Mouse (Mus musculus): ENCODE measurements around the gene Zfp64. TPM values are rescaled to one million over a fixed set of nuclear protein-coding genes. Genes with fewer than 3 reads are reported as not detected.
A peak's percentile ranks its signal among the peaks of the same experiment; 100 is the strongest.

Zfp64 gene
- 7.8 and 8.2 TPM in 2 replicates for polyA plus RNA-seq (2015; fragmentation: Nextera tagmentation; extraction: Ambion mirVana)

- Histone ChIP-seq H3K27me3 (ENCODE audit: control insufficient read depth, insufficient read depth, low read depth, low read length) (no peaks in the 10 kb centered on the region), H3K9ac (ENCODE audit: low read depth, low read length) (peak within 1 kb of the TSS; percentile 75), H3K4me3 (ENCODE audit: low read depth, low read length) (peak within 1 kb of the TSS; percentile 76), H3K4me1 (ENCODE audit: control insufficient read depth, low read depth, low read length) (peaks cover 15% of the 10 kb centered on the region), H3K36me3 (ENCODE audit: control insufficient read depth, insufficient read depth) (no peaks in the 10 kb centered on the region), H3K9me3 (replicated peaks; ENCODE audit: control insufficient read depth, low read length) (no peaks in the 10 kb centered on the region), H3K4me2 (ENCODE audit: low read depth, low read length) (peak within 1 kb of the TSS; percentile 75), H3K27ac (ENCODE audit: low read length) (peak within 1 kb of the TSS; percentile 70)
- WGBS (ENCODE audit: insufficient replicate concordance) = under 1% methylated on average over 52 of the region's 52 CpGs
- ATAC-seq (ENCODE audit: low read depth) = peak; percentile 89
These were observed at the start of gene Zfp64 for GRCm38 (mm10) chr2:168954835-168955716. TSS of gene Zfp64 (minus strand) at chr2:168955587.

GRCm38 (mm10) chr2:168992642-168993420 lies 37.4 kb upstream of the Zfp64 start:
- Histone ChIP-seq H3K36me3 (ENCODE audit: control insufficient read depth, insufficient read depth) (no peaks in the 10 kb centered on the region), H3K9ac (ENCODE audit: low read depth, low read length) (no peak overlapping the region), H3K27ac (ENCODE audit: low read length) (no peak overlapping the region), H3K27me3 (ENCODE audit: control insufficient read depth, insufficient read depth, low read depth, low read length) (no peaks in the 10 kb centered on the region), H3K4me3 (ENCODE audit: low read depth, low read length) (no peak overlapping the region), H3K9me3 (replicated peaks; ENCODE audit: control insufficient read depth, low read length) (no peaks in the 10 kb centered on the region), H3K4me1 (ENCODE audit: control insufficient read depth, low read depth, low read length) (no peaks in the 10 kb centered on the region), H3K4me2 (ENCODE audit: low read depth, low read length) (no peak overlapping the region)
- no peak for ATAC-seq (ENCODE audit: low read depth)
- WGBS (ENCODE audit: insufficient replicate concordance) = 67% methylated on average over 22 of the region's 22 CpGs

- H3K27me3 ChIP-seq (ENCODE audit: control insufficient read depth, insufficient read depth, low read depth, low read length) = no peaks in the 10 kb centered on the region
- no peaks in the 10 kb centered on the region for H3K9me3 ChIP-seq (replicated peaks; ENCODE audit: control insufficient read depth, low read length)
- H3K9ac ChIP-seq (ENCODE audit: low read depth, low read length) = no peak overlapping the region
- no peak overlapping the region for H3K4me2 ChIP-seq (ENCODE audit: low read depth, low read length)
- ATAC-seq (ENCODE audit: low read depth) = no peak
- H3K4me3 ChIP-seq (ENCODE audit: low read depth, low read length) = no peak overlapping the region
- WGBS (ENCODE audit: insufficient replicate concordance) = 75% methylated on average over 4 of the region's 4 CpGs
- H3K36me3 ChIP-seq (ENCODE audit: control insufficient read depth, insufficient read depth) = no peaks in the 10 kb centered on the region
- no peaks in the 10 kb centered on the region for H3K4me1 ChIP-seq (ENCODE audit: control insufficient read depth, low read depth, low read length)
- no peak overlapping the region for H3K27ac ChIP-seq (ENCODE audit: low read length)
These were observed 35.6 kb upstream of the Zfp64 start for GRCm38 (mm10) chr2:168990957-168991356.

GRCm38 (mm10) chr2:168990061-168990753 lies 34.8 kb upstream of the Zfp64 start:
- Histone ChIP-seq H3K27me3 (ENCODE audit: control insufficient read depth, insufficient read depth, low read depth, low read length) (no peaks in the 10 kb centered on the region), H3K9ac (ENCODE audit: low read depth, low read length) (no peak overlapping the region), H3K27ac (ENCODE audit: low read length) (no peak overlapping the region), H3K4me1 (ENCODE audit: control insufficient read depth, low read depth, low read length) (no peaks in the 10 kb centered on the region), H3K9me3 (replicated peaks; ENCODE audit: control insufficient read depth, low read length) (no peaks in the 10 kb centered on the region), H3K4me3 (ENCODE audit: low read depth, low read length) (no peak overlapping the region), H3K4me2 (ENCODE audit: low read depth, low read length) (no peak overlapping the region), H3K36me3 (ENCODE audit: control insufficient read depth, insufficient read depth) (no peaks in the 10 kb centered on the region)
- ATAC-seq (ENCODE audit: low read depth) = no peak
- WGBS (ENCODE audit: insufficient replicate concordance) = 53% methylated on average over 13 of the region's 13 CpGs

GRCm38 (mm10) chr2:168988056-168988455 lies 32.7 kb upstream of the Zfp64 start:
- no peak overlapping the region for H3K4me2 ChIP-seq (ENCODE audit: low read depth, low read length)
- no peak for ATAC-seq (ENCODE audit: low read depth)
- no peaks in the 10 kb centered on the region for H3K36me3 ChIP-seq (ENCODE audit: control insufficient read depth, insufficient read depth)
- H3K9ac ChIP-seq (ENCODE audit: low read depth, low read length) = no peak overlapping the region
- H3K27ac ChIP-seq (ENCODE audit: low read length) = no peak overlapping the region
- no peak overlapping the region for H3K4me3 ChIP-seq (ENCODE audit: low read depth, low read length)
- H3K27me3 ChIP-seq (ENCODE audit: control insufficient read depth, insufficient read depth, low read depth, low read length) = no peaks in the 10 kb centered on the region
- no peaks in the 10 kb centered on the region for H3K4me1 ChIP-seq (ENCODE audit: control insufficient read depth, low read depth, low read length)
- no peaks in the 10 kb centered on the region for H3K9me3 ChIP-seq (replicated peaks; ENCODE audit: control insufficient read depth, low read length)
- WGBS (ENCODE audit: insufficient replicate concordance) = 75% methylated on average over 1 of the region's 1 CpGs

GRCm38 (mm10) chr2:168987421-168987820 lies 32.0 kb upstream of the Zfp64 start:
- no peak overlapping the region for H3K9ac ChIP-seq (ENCODE audit: low read depth, low read length)
- no peaks in the 10 kb centered on the region for H3K9me3 ChIP-seq (replicated peaks; ENCODE audit: control insufficient read depth, low read length)
- no peaks in the 10 kb centered on the region for H3K36me3 ChIP-seq (ENCODE audit: control insufficient read depth, insufficient read depth)
- no peak overlapping the region for H3K27ac ChIP-seq (ENCODE audit: low read length)
- H3K27me3 ChIP-seq (ENCODE audit: control insufficient read depth, insufficient read depth, low read depth, low read length) = no peaks in the 10 kb centered on the region
- WGBS (ENCODE audit: insufficient replicate concordance) = 72% methylated on average over 13 of the region's 13 CpGs
- H3K4me2 ChIP-seq (ENCODE audit: low read depth, low read length) = no peak overlapping the region
- H3K4me1 ChIP-seq (ENCODE audit: control insufficient read depth, low read depth, low read length) = no peaks in the 10 kb centered on the region
- no peak overlapping the region for H3K4me3 ChIP-seq (ENCODE audit: low read depth, low read length)
- no peak for ATAC-seq (ENCODE audit: low read depth)

- no peaks in the 10 kb centered on the region for H3K27me3 ChIP-seq (ENCODE audit: control insufficient read depth, insufficient read depth, low read depth, low read length)
- no peaks in the 10 kb centered on the region for H3K4me1 ChIP-seq (ENCODE audit: control insufficient read depth, low read depth, low read length)
- H3K36me3 ChIP-seq (ENCODE audit: control insufficient read depth, insufficient read depth) = no peaks in the 10 kb centered on the region
- H3K4me2 ChIP-seq (ENCODE audit: low read depth, low read length) = no peak overlapping the region
- H3K4me3 ChIP-seq (ENCODE audit: low read depth, low read length) = no peak overlapping the region
- no peak overlapping the region for H3K9ac ChIP-seq (ENCODE audit: low read depth, low read length)
- no peak for ATAC-seq (ENCODE audit: low read depth)
- H3K9me3 ChIP-seq (replicated peaks; ENCODE audit: control insufficient read depth, low read length) = no peaks in the 10 kb centered on the region
- no peak overlapping the region for H3K27ac ChIP-seq (ENCODE audit: low read length)
- 81% methylated on average over 7 of the region's 7 CpGs for WGBS (ENCODE audit: insufficient replicate concordance)
These were observed 26.6 kb upstream of the Zfp64 start for GRCm38 (mm10) chr2:168981951-168982350.

- Histone ChIP-seq H3K4me3 (ENCODE audit: low read depth, low read length) (no peak overlapping the region), H3K9ac (ENCODE audit: low read depth, low read length) (no peak overlapping the region), H3K4me2 (ENCODE audit: low read depth, low read length) (no peak overlapping the region), H3K36me3 (ENCODE audit: control insufficient read depth, insufficient read depth) (no peaks in the 10 kb centered on the region), H3K27ac (ENCODE audit: low read length) (no peak overlapping the region), H3K27me3 (ENCODE audit: control insufficient read depth, insufficient read depth, low read depth, low read length) (no peaks in the 10 kb centered on the region), H3K4me1 (ENCODE audit: control insufficient read depth, low read depth, low read length) (no peaks in the 10 kb centered on the region), H3K9me3 (replicated peaks; ENCODE audit: control insufficient read depth, low read length) (no peaks in the 10 kb centered on the region)
- no peak for ATAC-seq (ENCODE audit: low read depth)
- WGBS (ENCODE audit: insufficient replicate concordance) = 55% methylated on average over 12 of the region's 12 CpGs
These were observed 26.1 kb upstream of the Zfp64 start for GRCm38 (mm10) chr2:168981448-168981847.
